Mouse (Mus musculus) naive thymus-derived CD4-positive, alpha-beta T cell, adult 2 months (primary cell): ENCODE data around the gene Zfp101.

Source experiments
- DNase-seq: peaks from one replicate; pipeline ENCODE4 v3.0.0-alpha.2; 2011; ENCODE audit warnings: low read depth

The Zfp101 gene

DNA sequence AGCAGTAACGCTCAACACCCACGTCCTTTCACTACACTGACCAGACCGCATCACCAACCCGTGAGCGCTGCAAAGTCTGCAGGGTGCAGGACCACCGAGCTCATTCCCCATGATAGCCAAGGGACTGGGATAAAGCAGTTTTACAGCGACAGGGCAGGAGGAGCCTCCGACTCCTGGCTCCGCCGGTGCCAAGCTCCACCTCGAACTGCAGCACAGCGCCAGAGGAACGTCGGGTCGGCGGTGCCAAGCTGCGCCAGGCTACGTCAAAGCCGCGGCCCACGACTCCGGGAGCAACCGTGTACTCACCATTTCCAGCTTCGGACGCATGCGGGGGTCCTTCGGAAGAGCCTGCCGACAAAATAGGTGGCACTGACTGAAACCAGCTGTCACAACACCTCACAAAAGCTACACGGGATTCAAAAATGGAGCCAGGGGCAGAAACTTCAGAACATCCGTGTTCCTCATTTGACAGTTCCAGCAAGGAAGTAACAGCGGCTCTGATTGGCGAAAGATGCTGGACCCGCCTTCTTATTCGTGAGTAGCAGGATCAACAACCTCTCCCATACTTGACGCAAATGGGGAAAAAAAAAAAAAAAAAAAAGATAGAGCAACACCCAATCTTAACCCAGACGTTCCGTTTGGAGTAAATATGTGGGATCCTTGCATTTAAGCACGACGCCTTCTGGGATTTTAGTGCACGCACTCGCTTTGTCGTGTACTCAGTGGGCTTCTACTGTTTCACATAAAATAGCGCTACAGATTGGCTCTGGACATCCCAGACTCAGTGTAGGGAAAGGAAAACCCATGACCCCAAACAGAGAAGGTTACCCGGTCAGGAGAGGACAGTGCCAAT lies at the start of gene Zfp101:
Zfp101 (minus strand) TSS at position 460 of the 853 bp plus-strand sequence.
- peak; percentile 94 for DNase-seq

DNA sequence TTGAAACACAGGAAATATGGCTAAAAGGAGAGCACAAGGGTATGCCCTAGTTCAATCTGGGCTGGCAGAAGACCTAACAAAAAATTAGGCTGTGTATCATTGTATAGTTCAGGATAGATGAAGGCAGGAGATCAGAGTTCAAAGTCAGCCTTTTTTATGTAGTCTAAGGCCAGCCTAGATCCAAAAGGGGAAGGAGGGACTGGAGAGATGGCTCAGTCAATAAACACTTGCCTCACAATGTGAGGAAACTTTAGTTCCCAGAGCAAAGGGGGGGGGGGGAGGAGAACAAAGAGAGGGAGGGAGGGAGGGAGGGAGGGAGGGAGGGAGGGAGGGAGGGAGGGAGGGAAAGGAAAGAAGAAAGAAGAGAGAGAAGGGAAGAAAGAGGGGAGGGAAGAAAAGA lies 46.7 kb upstream of the Zfp101 start:
- no peak for DNase-seq

DNA sequence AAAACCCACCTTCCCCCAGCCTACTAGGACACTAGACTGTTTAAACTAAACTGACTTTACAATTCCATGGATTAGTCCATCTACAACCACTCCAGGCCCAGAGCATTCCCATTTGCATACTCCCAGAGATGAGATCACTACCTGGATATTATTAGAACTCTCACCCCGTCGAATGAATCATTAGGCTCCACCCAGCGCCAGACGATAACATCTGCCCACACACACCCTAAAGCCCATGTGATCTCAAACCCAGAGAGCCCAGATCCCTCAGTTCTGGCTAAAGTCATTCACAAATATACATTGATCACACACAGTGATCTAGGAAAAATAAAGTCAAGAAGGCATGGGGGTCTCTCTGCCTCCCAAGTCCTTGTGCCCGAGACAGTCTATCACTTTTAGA lies 45.5 kb upstream of the Zfp101 start:
- DNase-seq, result no peak

DNA sequence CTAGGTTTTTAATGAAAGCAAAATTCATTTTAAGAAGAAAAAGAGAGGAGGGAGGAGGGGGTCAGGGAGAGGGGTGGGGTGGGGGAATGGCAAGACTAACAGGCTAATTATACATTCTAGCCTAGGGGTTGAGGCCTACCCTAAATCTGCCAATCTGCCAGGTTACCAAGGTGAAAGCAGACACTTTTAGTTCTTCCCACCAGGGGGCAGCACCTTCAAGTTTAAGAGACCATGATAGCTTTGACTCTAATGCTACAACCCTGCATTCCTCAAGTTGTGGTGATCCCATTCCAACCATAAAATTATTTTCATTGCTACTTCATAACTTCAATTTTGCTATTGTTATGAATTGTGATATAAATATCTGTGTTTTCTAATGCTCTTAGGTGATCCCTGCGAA lies 44.7 kb upstream of the Zfp101 start:
- peak; percentile 89 for DNase-seq

DNA sequence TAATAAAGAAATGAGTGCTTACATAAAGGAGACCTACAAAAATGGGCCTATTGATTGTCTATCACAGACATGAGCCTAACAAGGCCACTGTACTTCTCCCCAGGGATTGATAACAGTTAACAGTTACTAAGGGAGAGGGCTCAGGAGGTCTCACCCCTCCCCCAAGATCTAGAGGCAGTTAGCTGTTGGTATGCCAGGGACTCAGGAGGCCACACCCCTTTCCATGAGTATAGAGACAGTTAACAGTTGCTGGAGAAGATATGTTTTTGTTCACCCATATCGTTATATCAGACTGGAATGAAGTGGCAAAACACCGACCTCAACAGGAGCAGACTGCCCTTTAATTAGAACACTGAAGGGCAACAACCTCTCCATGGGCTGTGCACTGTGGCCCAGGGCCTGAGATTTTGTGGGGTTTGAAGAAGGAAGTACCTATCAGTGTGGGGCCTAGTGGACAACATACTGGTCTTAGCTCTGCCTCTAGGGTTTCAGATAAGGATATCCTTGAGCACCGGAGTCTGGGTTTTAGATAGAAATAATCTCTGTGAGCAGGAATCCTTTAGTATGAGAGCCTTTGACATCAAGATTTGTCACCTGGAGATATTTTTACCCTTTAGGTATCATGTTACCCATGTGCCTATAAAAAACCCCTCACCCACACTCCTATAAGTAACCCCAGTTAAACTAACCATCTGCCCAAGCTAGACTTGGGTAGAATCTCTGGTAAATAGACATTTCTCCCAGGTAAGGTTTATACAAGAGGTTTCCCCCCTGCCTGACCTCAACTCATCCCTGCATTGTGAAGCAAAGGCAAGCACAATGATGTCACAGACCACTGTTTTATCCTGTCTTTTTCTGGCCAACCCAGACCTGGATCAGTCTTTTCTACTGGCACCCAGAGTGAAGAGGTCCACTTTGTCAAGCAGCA lies 37.8 kb upstream of the Zfp101 start, which contains the start of gene Actl9:
Actl9 (plus strand) TSS at position 878 of the 928 bp plus-strand sequence.
- no peak for DNase-seq

DNA sequence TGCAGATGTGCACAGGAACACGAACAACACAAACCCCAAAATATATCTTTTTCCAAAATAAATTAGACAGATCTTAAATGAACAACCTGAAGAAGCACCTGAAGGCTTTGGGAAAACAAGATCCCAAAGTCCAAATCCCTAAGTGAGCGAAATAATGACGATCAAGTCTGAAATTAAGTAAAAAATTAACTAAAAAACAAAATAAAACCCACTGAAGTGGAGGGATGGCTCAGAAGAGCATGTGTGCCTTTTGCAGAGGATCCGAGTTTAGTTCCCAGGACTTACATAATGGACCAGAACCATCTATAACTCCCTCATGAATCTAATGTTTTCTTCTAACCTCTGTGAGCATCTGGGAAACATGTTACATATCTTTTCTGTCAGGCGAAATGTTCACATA lies 2.2 kb downstream of the Zfp101 start:
- DNase-seq, result no peak

DNA sequence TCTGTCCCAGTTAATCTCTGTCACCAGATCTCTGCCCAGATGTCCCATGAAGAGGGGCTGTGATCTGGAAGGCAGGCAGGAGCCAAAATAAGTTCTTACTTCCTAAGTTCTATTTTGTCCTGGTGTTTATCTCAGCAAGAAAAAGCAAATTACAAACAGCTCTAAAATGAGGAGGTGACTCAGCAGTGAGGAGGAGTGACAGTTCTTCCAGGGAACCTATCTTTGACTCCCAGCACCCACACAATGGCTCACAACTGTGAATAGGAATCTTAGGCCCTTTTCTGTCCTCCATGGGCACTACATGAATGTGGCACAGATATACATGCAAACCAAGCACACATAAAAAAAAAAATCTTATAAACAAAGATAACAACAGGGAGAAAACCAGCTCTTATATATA lies 8.7 kb downstream of the Zfp101 start:
- no peak for DNase-seq

DNA sequence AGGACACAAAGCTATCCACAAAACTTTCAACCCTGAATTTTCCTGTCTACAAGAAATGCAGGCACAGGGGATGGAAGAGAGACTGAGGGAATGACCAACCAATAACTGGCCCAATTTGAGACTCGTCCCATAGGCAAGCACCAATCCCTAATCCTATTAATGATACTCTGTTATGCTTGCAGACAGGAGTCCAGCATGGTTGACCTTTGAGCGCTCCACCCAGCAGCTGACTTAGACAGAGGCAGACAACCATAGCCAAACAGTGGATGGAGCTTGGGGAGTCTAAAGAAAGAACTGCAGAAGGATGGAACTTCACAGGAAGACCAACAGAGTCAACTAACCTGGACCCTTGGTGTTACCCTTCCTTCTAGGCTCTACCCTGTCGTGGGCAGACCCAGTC lies 21.6 kb downstream of the Zfp101 start:
- DNase-seq, result no peak

DNA sequence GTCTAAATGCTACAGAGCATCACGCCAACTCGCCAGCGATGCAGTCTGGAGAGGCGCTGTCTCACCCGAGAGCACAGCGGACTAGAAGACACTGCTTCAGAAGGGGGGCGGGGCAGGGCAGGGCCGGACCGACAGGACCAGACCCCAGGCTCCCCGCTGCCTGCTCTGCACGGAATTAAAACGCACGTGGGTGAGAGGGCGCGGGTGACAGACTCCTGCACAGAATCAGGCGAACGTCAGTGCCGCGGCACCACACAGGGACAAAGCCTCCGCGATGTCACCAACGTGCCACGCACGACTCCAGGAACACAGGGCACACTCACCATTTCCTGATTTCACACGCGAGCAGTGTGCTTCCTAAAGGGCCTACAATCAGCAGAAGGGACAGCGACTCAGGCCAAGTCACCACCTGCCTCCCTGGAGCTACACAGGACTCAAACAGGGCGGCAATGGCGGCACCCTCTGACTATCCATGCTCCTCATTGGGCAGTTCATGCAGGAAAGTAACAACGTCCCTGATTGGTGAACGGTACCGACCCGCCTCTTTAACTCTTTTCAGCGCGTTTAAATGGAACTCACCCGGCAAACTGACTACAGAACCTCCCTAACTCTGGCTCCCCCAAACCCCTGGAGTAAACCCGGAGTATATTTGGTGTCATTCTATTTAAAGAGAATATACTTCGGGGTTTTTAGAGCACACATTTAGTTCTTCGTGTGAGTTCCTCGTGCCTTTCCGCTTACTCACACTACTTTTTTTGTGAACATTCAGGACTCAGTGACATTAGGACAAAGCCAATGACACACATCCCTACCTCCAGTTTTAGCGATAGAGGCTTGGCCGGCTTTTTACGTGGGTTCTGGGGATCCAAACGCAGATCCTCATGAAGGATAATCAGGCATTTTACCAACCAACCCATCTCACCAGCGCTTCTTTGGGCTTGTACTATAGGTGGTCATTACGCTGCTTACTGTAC lies 35.7 kb downstream of the Zfp101 start, which contains the start of gene Zfp81:
Zfp81 (minus strand) TSS at position 468 of the 974 bp plus-strand sequence.
- DNase-seq, result peak; percentile 92

DNA sequence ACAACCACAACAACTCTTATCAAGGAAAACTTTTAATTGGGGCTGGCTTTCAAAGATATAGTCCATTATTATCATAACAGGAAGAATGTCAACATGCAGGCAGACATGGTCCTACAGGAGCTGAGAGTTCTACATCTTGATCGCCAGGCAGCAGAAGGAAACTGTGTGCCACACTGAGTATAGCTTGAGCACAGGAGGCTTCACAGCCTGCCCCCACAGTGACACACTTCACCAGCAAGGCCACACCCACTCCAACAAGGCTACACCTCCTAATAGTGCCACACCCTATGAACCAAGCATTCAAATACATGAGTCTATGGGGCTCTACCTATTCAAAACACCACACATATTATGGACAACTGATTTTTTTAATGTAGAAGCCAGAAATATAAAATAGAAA lies 41.5 kb downstream of the Zfp101 start:
- no peak for DNase-seq
